Mouse (Mus musculus): ENCODE measurements around the gene Ech1.

Gene Ech1

DNA sequence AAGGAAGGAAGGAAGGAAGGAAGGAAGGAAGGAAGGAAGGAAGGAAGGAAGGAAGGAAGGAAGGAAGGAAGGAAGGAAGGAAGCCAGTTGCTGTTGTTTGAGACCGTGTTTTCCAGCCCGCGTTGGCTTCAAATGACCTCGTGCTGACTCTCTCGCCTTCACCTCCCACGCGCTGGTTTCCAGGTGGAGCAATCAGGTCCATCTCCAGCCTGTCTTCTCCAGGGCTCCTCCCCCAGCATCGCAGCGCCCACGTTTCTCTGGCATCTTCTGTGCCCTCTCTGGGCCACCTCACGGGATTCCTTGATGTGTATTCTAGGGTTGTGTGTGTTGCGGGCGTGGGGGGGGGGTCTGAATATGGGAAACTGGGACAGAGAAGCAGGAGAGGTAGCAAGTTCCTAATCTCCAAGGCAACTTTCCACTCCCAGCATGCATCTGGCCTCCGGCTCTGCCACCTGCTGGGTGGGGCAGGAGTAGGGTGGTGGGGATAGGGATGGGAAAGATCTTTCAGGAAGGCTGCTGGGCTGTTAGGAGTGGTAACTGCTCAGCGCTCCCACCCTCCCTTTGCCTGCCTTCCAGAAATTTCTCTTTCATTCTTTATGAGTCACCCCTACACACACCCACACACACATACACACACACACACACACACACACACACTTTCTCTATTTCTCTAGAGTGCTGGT is 37.9 kb downstream of the Ech1 start:
- DNase-seq (ENCODE audit: low read depth): no peak

DNA sequence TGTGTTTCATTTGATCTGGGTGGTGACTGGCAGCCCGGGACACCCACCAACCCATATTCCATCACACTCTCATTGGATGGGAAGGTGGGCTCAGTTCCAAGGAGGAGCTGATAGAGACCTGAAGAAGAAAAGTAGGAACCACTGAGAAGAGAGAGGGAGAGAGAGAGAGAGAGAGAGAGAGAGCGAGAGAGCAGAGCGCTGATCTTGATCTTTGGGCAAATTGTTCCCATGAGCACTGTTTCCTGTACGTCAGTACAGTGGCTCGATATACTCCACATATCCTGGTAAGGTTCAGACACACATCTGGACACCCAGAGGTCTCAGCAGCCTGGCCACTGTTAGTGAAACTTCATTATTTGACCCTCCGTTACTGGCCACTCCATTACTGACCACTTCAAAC is 38.5 kb downstream of the Ech1 start, which contains the start of gene Lgals7:
Gene Lgals7, plus strand, starts transcription at position 314 of the 400 bp plus-strand sequence.
- no peak for DNase-seq (ENCODE audit: low read depth)

DNA sequence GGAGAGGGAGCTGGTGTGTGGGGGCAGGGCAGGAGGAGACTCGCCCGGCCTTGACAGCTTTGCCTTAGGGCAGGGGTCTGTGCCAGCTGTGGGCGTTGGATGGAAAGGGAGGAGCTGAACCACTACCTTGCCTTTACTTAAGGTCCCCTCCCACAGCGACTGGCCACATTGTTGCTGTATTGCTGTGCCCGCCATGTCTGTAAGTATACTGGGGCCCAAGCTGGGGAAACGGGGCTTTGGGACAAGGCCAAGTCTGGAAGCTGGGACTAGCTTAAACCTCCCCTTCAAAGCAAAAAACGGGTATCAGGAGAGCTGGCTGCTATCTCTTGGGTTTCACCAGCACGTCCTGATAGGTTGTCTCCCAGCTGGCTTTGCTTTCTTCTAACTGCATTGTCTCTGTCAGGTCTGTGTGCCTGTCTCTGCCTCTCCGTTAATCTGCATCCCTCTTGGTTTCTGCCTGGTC is 39.3 kb downstream of the Ech1 start:
- no peak for DNase-seq (ENCODE audit: low read depth)

DNA sequence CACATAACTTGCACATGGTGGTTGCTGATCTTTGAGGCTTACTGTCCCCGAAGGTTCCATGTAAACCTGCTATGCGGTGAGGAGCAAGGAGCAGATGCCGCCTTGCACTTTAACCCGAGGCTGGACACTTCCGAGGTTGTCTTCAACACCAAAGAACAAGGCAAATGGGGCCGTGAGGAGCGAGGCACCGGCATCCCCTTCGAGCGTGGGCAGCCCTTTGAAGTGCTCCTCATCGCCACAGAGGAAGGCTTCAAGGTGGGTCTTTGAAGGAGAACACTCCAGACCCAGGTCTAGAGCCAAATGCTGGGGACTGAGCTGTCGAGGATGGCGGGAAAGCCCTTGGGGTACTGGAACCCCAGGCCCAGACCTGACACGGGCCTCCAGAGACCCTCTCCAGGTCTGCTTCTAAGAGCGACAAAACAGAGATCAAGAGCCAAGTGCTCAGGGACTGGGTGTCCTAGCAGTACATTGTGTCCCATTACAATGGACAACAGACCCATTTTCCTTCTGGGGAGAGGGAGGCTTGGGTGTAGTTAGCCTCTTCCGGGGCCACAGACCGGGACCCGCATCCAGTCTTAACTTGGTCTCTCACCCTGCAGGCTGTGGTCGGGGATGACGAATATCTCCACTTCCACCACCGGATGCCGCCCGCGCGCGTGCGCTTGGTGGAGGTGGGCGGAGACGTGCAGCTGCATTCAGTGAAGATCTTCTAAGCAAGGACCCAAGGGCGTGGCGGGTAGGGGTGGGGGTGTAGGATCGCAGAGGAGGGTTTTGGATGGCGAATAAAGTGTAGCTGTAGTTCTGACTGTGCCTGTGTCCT is 40.7 kb downstream of the Ech1 start:
- DNase-seq (ENCODE audit: low read depth): peak; percentile 83

DNA sequence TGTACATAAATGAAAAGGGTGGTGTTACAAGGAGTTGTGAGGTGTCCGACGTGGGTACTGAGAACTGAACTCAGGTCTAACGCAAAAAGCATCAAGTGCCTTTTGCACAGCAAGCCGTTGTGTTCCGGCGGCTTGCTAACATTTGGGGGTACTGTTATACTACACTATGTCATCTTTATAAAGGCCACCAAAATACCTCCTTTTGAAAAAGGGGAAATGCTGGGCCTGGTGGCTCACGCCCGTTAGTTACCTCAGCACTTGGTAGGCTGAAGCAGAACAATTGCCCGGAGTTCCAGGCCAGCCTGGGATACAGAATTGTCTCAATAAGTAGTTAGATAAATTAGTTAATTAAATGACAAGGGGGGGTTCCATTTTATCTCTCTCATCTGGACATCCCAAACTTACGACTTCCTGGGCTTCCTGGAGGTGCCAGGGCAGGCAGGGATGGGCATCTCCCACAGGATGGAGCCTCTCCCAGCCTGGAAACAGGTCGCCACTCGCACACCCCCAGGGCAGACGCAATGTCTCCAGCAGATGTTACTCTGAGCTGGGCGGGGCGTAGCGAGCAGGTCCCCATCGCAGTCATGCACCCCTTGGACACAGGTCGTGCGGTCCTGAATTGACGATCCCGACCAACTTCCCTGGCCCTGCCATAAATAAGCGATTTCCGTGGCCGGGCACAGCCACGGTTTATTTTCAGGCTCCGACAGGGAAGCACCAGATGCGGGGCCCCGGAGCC is 41.9 kb downstream of the Ech1 start:
- DNase-seq (ENCODE audit: low read depth): no peak

DNA sequence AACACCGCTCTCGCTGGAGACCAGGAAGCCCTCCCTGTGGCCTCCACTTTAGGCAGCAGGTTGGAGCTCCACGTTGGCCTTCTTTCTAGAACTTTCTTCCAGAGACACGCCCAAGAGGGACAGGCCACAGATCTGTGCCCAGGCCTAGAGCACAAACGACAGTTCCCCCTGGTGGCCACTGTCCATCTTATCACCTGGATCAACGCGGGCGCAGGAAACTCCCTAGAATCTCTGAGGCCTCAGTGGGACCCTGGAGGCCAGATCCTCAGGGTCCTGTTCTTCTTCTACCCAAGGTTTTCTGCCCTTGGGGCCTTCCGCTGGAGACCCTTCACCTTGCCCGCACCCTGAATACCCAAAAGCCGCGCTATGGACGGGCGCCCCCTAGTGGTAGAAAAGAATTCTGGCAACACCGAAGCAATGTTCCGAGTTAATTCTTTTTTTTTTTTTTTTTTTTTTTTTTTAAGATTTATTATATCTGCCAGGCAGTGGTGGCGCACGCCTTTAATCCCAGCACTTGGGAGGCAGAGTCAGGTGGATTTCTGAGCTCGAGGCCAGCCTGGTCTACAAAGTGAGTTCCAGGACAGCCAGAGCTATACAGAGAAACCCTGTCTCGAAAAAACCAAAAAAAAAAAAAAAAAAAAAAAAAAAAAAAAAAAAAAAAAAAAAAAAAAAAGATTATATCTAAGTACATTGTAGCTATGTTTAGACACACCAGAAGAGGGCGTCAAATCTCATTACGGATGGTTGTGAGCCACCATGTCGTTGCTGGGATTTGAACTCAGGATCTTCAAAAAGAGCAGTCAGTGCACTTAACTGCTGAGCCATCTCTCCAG is 42.7 kb downstream of the Ech1 start:
- peak; percentile 69 for DNase-seq (ENCODE audit: low read depth)

DNA sequence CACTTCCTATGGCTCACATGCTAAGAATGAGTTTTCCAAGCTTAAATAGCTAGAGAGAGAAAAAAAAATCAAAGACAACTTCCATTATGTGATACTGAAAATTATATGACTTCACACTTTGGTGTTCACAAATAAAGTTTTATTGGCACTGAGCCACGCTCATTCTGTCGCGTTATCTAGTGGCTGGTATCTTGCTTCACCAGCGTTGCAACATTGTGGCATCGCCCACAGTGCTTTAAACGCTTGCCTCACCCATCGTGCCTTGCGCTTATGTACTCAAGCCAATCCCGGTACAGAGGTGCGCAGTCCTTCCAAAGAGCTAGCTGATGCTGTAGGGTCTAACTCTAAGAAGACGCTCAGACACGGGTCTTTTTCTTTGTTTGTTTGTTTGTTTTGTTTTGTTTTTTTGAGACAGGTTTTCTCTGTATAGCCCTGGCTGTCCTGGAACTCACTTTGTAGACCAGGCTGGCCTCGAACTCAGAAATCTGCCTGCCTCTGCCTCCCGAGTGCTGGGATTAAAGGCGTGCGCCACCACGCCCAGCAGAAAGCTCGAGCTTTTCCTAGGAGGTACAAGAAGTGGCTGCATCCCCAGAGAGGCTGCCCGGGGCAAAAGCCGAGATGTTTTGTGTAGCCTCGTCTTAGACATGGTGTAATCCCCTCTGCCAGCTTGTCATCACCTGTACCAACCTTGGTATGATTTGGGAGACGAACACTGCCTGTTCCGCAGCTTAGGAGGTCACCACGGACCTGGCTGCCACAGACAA is 46.1 kb downstream of the Ech1 start:
- DNase-seq (ENCODE audit: low read depth): no peak

DNA sequence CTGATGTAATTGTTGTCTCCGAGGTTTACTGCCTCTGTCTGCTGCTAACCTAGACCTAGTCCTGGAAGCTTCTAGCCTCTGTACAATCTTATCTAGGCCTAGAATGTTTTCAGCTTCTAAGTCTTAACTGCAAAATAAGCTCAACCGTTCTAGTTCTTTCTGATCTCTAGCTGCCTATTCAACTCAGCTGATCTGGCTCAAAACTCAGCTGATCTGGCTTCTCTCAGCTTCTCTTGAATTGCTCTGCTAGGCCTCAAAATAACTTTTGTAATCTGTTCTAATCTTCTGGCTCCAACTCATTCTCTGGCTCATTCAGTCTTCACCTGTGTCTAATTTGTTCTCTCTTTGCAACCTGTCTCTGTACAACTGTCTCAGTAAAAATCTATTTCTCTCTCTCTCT is 49.5 kb downstream of the Ech1 start:
- no peak for DNase-seq (ENCODE audit: low read depth)

DNA sequence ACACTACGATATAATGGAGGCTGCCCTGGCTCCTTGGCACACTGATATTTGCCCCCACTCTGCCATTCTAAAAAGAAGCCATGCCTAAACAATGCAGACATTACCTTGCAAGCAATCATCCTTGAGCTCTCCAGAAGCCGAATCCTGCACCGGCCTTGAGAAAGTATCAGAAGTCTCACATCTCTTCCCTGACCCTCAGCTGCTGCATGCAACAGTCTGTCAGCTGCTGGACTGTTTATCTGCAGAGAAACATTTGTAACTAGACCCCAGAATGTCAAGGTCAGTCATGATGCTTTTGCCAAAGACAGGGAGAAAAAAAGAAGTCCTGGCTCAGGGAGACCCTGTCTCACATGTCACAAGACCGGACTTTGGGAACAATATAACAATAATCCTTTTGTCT is 51.1 kb downstream of the Ech1 start:
- no peak for DNase-seq (ENCODE audit: low read depth)

DNA sequence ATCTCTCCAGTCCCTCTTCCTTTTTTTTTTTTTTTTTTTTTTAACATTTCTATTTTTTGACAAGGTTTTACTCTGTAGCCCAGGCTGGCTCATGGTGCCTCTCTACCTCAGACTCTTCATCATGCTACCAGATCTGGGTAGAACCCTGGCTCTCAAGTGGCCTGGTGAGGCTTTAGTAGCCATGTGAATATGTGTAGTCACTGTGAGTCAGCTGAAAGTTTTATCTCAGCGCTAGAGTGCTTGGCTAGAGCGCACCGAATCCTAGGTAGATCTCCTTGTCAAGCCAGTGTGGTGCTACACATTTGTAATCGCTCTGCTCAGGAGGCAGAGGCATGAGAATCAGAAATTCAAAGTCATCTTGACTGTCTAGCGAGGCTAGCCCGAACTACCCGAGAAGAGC is 52.1 kb downstream of the Ech1 start:
- peak; percentile 25 for DNase-seq (ENCODE audit: low read depth)

DNA sequence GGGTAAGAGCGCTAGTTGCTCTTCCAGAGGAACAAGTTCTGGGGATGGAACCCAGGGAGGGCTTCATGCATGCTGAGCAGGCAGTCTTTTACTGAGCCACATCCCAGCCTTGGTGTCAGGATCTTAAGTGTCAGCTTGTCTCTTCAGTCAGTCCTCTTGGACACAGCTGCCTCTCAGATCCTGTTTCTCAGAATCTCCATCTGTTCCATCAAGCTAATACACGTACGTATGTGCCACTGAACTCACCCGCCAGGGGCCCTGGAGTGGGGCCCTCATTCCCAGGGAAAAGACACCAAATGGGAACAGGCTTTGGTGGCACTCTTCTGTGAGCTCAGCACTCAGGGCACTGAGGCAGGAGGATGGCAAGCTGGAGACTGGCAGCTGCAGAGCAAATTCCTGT is 52.8 kb downstream of the Ech1 start:
- DNase-seq (ENCODE audit: low read depth): no peak

DNA sequence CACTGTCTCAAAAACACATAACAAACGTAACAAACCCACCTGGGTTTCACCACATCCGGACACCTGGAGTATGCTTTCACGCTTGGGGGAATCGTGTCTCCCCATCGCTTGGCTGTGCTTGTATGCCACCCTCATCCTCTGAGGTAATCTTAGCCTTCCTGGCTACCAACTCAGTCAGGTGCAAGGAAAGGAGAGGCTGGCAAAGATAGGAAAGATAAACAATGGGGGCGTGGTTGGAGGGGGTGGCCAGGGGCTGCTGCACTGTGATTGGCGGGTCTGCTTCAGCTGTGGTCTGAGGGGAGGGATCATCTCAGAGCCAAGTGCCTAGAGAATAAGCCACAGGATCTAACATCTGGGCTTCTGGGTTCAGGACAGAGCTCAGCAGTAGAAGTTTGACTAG is 54.6 kb downstream of the Ech1 start:
- no peak for DNase-seq (ENCODE audit: low read depth)

DNA sequence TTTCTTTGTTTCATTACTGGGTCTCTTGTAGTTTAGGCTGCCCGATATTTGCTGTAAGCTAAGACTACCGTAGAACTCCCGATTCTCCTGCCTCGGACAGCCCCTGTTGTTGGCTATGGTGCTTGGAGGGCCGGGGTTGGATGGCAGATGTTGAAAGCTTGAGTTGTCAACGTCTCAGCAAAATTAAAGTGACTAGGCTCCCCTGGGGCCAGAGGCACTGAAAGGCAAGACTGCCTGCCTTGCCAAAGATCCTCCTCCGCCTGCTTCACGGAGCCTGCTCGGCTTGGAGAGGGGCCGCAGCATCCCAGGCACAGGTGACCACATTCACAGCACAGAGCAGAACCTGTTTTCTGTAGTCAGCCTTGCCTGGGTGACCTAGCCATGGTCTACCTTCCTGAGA is 55.5 kb downstream of the Ech1 start:
- DNase-seq (ENCODE audit: low read depth): no peak

DNA sequence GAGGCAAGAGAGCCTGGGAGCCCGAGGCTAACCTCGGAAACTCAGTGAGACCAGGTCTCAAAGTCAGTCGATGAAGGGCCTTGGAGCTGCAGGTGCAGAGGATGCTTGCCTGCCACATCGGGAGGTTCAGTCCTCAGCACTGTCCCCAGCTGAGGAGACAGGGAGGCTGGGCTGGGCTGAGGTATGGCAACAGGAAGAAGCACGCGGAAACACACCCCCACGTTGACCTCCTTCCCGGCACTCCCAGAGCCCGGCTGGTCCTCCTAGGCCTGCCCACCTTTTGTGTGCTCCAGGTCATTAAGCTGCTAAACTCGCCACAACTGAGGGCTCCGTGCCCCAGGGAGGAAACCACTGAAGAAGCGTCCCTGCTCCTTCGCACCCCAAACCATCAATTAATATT is 56.2 kb downstream of the Ech1 start, which contains the start of gene Capn12:
Gene Capn12, plus strand, starts transcription at position 224 of the 400 bp plus-strand sequence.
- DNase-seq (ENCODE audit: low read depth): no peak
